Mouse (Mus musculus) CH12.LX (cell line): ENCODE data around the gene Dgkz. TPM values are rescaled to one million over a fixed set of nuclear protein-coding genes. Genes with fewer than 3 reads are reported as not detected.

ENCODE experiments used
- DNase-seq: peaks from one replicate; pipeline ENCODE4 v3.0.0-alpha.2; 2013; ENCODE audit errors: extremely low read depth
- H3K27ac ChIP-seq: 2 replicates; pipeline ENCODE4 v1.5.1; 2012; ENCODE audit warnings: low read depth, mild to moderate bottlenecking, control low read depth, moderate library complexity; ENCODE audit not compliant: insufficient read depth
- H3K27me3 ChIP-seq: replicated peaks from 2 replicates; pipeline ENCODE3; 2012; ENCODE audit warnings: inconsistent platforms
- H3K36me3 ChIP-seq, 2 experiments: replicated peaks in 1 of 2; 2 replicates each; pipeline versions ENCODE3 to v1.6.1; 2012; ENCODE audit warnings: inconsistent platforms in 1 of 2, low read length in 1 of 2, mild to moderate bottlenecking in 1 of 2, mixed read lengths in 1 of 2, moderate library complexity in 1 of 2; ENCODE audit not compliant: control insufficient read depth in 1 of 2, insufficient read depth in 1 of 2
- H3K4me1 ChIP-seq, 2 experiments: 2 replicates each; pipeline ENCODE4 v1.6.1; 2012; ENCODE audit warnings: inconsistent platforms in 1 of 2, moderate library complexity in 1 of 2; ENCODE audit not compliant: insufficient read depth in 2 of 2, control insufficient read depth in 1 of 2
- H3K4me2 ChIP-seq: 2 replicates; pipeline ENCODE4 v1.6.1; 2012; ENCODE audit warnings: low read depth, mild to moderate bottlenecking, control low read depth; ENCODE audit not compliant: poor library complexity, insufficient read depth, severe bottlenecking
- H3K4me3 ChIP-seq, 3 experiments: fragments of 150-350 bp in 1 of 3; sonication (generic) in 1 of 3; replicated peaks in 1 of 3; 2 replicates each; pipeline versions ENCODE3 to v1.5.1; 2011 to 2012; ENCODE audit warnings: low read depth in 2 of 3, low read length in 2 of 3, mild to moderate bottlenecking in 2 of 3, moderate library complexity in 2 of 3, control low read depth in 1 of 3, improper control_type of control experiment in 1 of 3, inconsistent platforms in 1 of 3, mixed read lengths in 1 of 3; ENCODE audit not compliant: poor library complexity in 1 of 3
- H3K79me2 ChIP-seq: replicated peaks from 2 replicates; pipeline ENCODE4 v1.6.1; 2012; ENCODE audit warnings: mild to moderate bottlenecking, moderate library complexity; ENCODE audit not compliant: control insufficient read depth, poor library complexity, insufficient read depth, severe bottlenecking; ENCODE audit errors: extremely low read depth
- H3K9ac ChIP-seq: 2 replicates; pipeline ENCODE4 v1.6.1; 2012; ENCODE audit warnings: low read depth, mild to moderate bottlenecking, control low read depth, moderate library complexity; ENCODE audit not compliant: insufficient read depth
- H3K9me3 ChIP-seq: replicated peaks from 2 replicates; pipeline ENCODE3; 2012; ENCODE audit warnings: low read length, inconsistent platforms, mixed read lengths
- CHD2 ChIP-seq: IDR thresholded peaks from 2 replicates; pipeline ENCODE4 v1.6.1; 2011; ENCODE audit warnings: low read length, improper control_type of control experiment
- CTCF ChIP-seq, 2 experiments: IDR thresholded peaks in 1 of 2; conservative IDR thresholded peaks in 1 of 2; 2 replicates each; pipeline ENCODE4 v1.5.1; 2011 to 2012; ENCODE audit warnings: low read depth in 2 of 2, low read length in 2 of 2, improper control_type of control experiment in 1 of 2, inconsistent platforms in 1 of 2, mild to moderate bottlenecking in 1 of 2, moderate library complexity in 1 of 2
- E2F4 ChIP-seq: IDR thresholded peaks from 2 replicates; pipeline ENCODE4 v1.6.1; 2011; ENCODE audit warnings: low read depth, low read length, improper control_type of control experiment; ENCODE audit not compliant: insufficient replicate concordance
- ELF1 ChIP-seq: IDR thresholded peaks from 2 replicates; pipeline ENCODE4 v1.6.1; 2014; ENCODE audit warnings: low read depth, mild to moderate bottlenecking, inconsistent platforms, low read length, improper control_type of control experiment
- EP300 ChIP-seq: IDR thresholded peaks from 2 replicates; pipeline ENCODE4 v1.6.1; 2011; ENCODE audit warnings: low read length, improper control_type of control experiment
- JUND ChIP-seq: conservative IDR thresholded peaks from 2 replicates; pipeline ENCODE4 v1.6.1; 2011; ENCODE audit warnings: low read depth, low read length, improper control_type of control experiment
- MAFK ChIP-seq: IDR thresholded peaks from 2 replicates; pipeline ENCODE4 v1.6.1; 2011; ENCODE audit warnings: low read length, improper control_type of control experiment; ENCODE audit not compliant: insufficient replicate concordance
- MAX ChIP-seq: IDR thresholded peaks from 2 replicates; pipeline ENCODE4 v1.6.1; 2011; ENCODE audit warnings: low read length, improper control_type of control experiment
- MAZ ChIP-seq: IDR thresholded peaks from 2 replicates; pipeline ENCODE4 v1.6.1; 2012; ENCODE audit warnings: low read depth, mild to moderate bottlenecking, inconsistent platforms, low read length, improper control_type of control experiment, moderate library complexity
- MYC ChIP-seq: IDR thresholded peaks from 2 replicates; pipeline ENCODE4 v1.6.1; 2011; ENCODE audit warnings: low read depth, mild to moderate bottlenecking, improper control_type of control experiment, low read length
- NELFE ChIP-seq: IDR thresholded peaks from 2 replicates; pipeline ENCODE4 v1.6.1; 2011; ENCODE audit warnings: low read depth, low read length, improper control_type of control experiment
- NRF1 ChIP-seq: IDR thresholded peaks from 2 replicates; pipeline ENCODE4 v1.6.1; 2014; ENCODE audit warnings: low read depth, mild to moderate bottlenecking, inconsistent platforms, low read length, improper control_type of control experiment, moderate library complexity
- RCOR1 ChIP-seq: conservative IDR thresholded peaks from 2 replicates; pipeline ENCODE4 v1.6.1; 2012; ENCODE audit warnings: low read depth, mild to moderate bottlenecking, inconsistent platforms, low read length, improper control_type of control experiment
- TBP ChIP-seq: conservative IDR thresholded peaks from 2 replicates; pipeline ENCODE4 v1.6.1; 2011; ENCODE audit warnings: low read depth, low read length, improper control_type of control experiment
- TCF12 ChIP-seq: IDR thresholded peaks from 2 replicates; pipeline ENCODE4 v1.6.1; 2014; ENCODE audit warnings: low read depth, mild to moderate bottlenecking, inconsistent platforms, low read length, improper control_type of control experiment
- UBTF ChIP-seq: IDR thresholded peaks from 2 replicates; pipeline ENCODE4 v1.6.1; 2012; ENCODE audit warnings: low read depth, mild to moderate bottlenecking, inconsistent platforms, low read length, improper control_type of control experiment, moderate library complexity
- USF2 ChIP-seq: conservative IDR thresholded peaks from 2 replicates; pipeline ENCODE4 v1.6.1; 2011; ENCODE audit warnings: low read depth, low read length, improper control_type of control experiment
- ZC3H11A ChIP-seq: IDR thresholded peaks from 2 replicates; pipeline ENCODE4 v1.6.1; 2012; ENCODE audit warnings: low read depth, mild to moderate bottlenecking, inconsistent platforms, low read length, improper control_type of control experiment
- ZKSCAN1 ChIP-seq: IDR thresholded peaks from 2 replicates; pipeline ENCODE4 v1.6.1; 2012; ENCODE audit warnings: low read depth, inconsistent platforms, low read length, improper control_type of control experiment, borderline replicate concordance
- ZMIZ1 ChIP-seq: IDR thresholded peaks from 2 replicates; pipeline ENCODE4 v1.6.1; 2012; ENCODE audit warnings: low read depth, mild to moderate bottlenecking, inconsistent platforms, low read length, improper control_type of control experiment
- dilution Hi-C: fragments of 300-500 bp; cut with MboI; formaldehyde crosslinking; loops from 2 replicates; pipeline ENCODE4 v1.14.3; 2020; ENCODE audit warnings: low sequenced_read_pairs; ENCODE audit not compliant: extremely low pct_unique_long_range_greater_than_20kb, extremely low pct_ligation_motif_present
- in situ Hi-C: fragments of 300-500 bp; cut with MboI; formaldehyde crosslinking; loops from 3 replicates; pipeline ENCODE4 v1.14.3; 2019; ENCODE audit warnings: low sequenced_read_pairs, low pct_ligation_motif_present, low pct_unique_long_range_greater_than_20kb, mixed read lengths
- polyA plus RNA-seq: library from polyadenylated mRNA; unstranded; fragments of >175 nt; gene quantifications from 2 replicates; pipeline ENCODE4 v1.2.1, GENCODE M21; 2012; ENCODE audit warnings: low read depth; ENCODE audit not compliant: insufficient read length
- total RNA-seq, 2 experiments: library from RNA; depleted of rRNA; stranded (reverse); fragments of 300-350 nt in 1 of 2; fragments of >200 nt in 1 of 2; gene quantifications; 2 replicates each; pipeline ENCODE4 v1.2.3; 2012 to 2014

The Dgkz gene
- total and polyA plus RNA-seq, 3 experiments, result 38.6 to 60.2 (median 50.4) TPM

GRCm38 (mm10) chr2:91902336-91902735 lies 73.3 kb downstream of the Dgkz start:
- no peak for TF ChIP-seq TCF12
- no peak for TF ChIP-seq CTCF (conservative IDR thresholded peaks at IDR 0.05 in 1 of 2, IDR thresholded peaks at IDR 0.05 in 1 of 2; ENCODE audit: low read depth in 2 of 2, low read length in 2 of 2)
- no peak for TF ChIP-seq EP300
- no peak for TF ChIP-seq NELFE
- TF ChIP-seq MAX, result no peak
- no peak for TF ChIP-seq ELF1
- TF ChIP-seq E2F4, result no peak
- TF ChIP-seq NRF1, result no peak
- TF ChIP-seq ZC3H11A, result no peak
- no peak for TF ChIP-seq RCOR1
- no peak for TF ChIP-seq CHD2
- no peak for TF ChIP-seq ZKSCAN1
- no peak for TF ChIP-seq USF2
- TF ChIP-seq TBP, result no peak
- TF ChIP-seq UBTF, result no peak
- no peak overlapping the region for H3K4me3 ChIP-seq
- dilution Hi-C loops, result no loop called here
- H3K27ac ChIP-seq, result no peak overlapping the region
- no peak overlapping the region for H3K9ac ChIP-seq
- in situ Hi-C loops, result no loop called here
- no peaks in the 10 kb centered on the region for H3K4me1 ChIP-seq
- no peaks in the 10 kb centered on the region for H3K27me3 ChIP-seq
- H3K79me2 ChIP-seq, result no peaks in the 10 kb centered on the region
- peaks cover 30 to 79% of the 10 kb centered on the region in 2 experiments for H3K36me3 ChIP-seq
- H3K4me2 ChIP-seq, result no peak overlapping the region
- no peaks in the 10 kb centered on the region for H3K9me3 ChIP-seq
- DNase-seq, result no peak

GRCm38 (mm10) chr2:91900431-91900830 lies 75.2 kb downstream of the Dgkz start:
- Histone ChIP-seq H3K36me3 (peaks cover 23 to 73% of the 10 kb centered on the region in 2 experiments), H3K9me3 (no peaks in the 10 kb centered on the region), H3K4me3 (no peak overlapping the region), H3K27ac (no peak overlapping the region), H3K4me1 (no peaks in the 10 kb centered on the region), H3K79me2 (no peaks in the 10 kb centered on the region), H3K27me3 (no peaks in the 10 kb centered on the region), H3K9ac (no peak overlapping the region), H3K4me2 (no peak overlapping the region)
- DNase-seq, result no peak
- in situ Hi-C loops (no loop called here), dilution Hi-C loops (no loop called here)
- TF ChIP-seq MAFK, result no peak
- TF ChIP-seq JUND, result no peak
- TF ChIP-seq MYC, result no peak
- TF ChIP-seq NRF1, result no peak
- no peak for TF ChIP-seq CTCF (conservative IDR thresholded peaks at IDR 0.05 in 1 of 2, IDR thresholded peaks at IDR 0.05 in 1 of 2; ENCODE audit: low read depth in 2 of 2, low read length in 2 of 2)
- no peak for TF ChIP-seq MAZ
- TF ChIP-seq E2F4, result no peak
- no peak for TF ChIP-seq ZMIZ1
